ENCODE assay signal across 13 mouse cellular contexts in genomic region chr2:115939849-115940248, GRCm38 (mm10).
A peak's percentile ranks its signal among the peaks of the same experiment; 100 is the strongest.
DNase-seq lines count a peak whose midpoint lies in the region; ATAC-seq and TF ChIP-seq lines count a peak whose summit lies in the region.
"Had no signal": no experiment of that assay in that cellular context is flagged by ENCODE, and none has a peak within 500 bp of the region (broad histone marks: within the 10 kb centered on the region; RNA-seq: fewer than 3 reads in every experiment).

No protein-coding gene starts in this region.

- no peak overlapping the region for H3K4me2 ChIP-seq in forebrain, embryonic 14.5 days (ENCODE audit: low read length)
- no peak overlapping the region for H3K4me2 ChIP-seq in forebrain, embryonic 13.5 days
- H3K4me2 ChIP-seq in forebrain, postnatal 0 days (ENCODE audit: low read depth) = no peak overlapping the region
- no peak overlapping the region for H3K4me2 ChIP-seq in forebrain, embryonic 12.5 days
- H3K4me2 ChIP-seq in heart, embryonic 16.5 days (ENCODE audit: low read depth, low read length) = no peak overlapping the region
- H3K4me2 ChIP-seq: heart, embryonic 13.5 days; hindbrain, embryonic 14.5 days had no signal

- no peak for TF ChIP-seq CTCF in forebrain, postnatal 0 days (IDR thresholded peaks at IDR 0.05; ENCODE audit: low read depth)

- WGBS in forebrain, embryonic 14.5 days = 63% methylated on average over 5 of the region's 5 CpGs
- WGBS in forebrain, embryonic 13.5 days = 74% methylated on average over 5 of the region's 5 CpGs
- 54% methylated on average over 5 of the region's 5 CpGs for WGBS in forebrain, postnatal 0 days
- 83% methylated on average over 5 of the region's 5 CpGs for WGBS in forebrain, embryonic 12.5 days
- WGBS in heart, embryonic 16.5 days = 76% methylated on average over 5 of the region's 5 CpGs

- intact Hi-C loops in heart, postnatal 14 days (cut with DNase I) = loop anchor here (5.0 kb wide), 1 partner anchor 122 kb away; no protein-coding TSS in a partner anchor

- H3K9ac ChIP-seq in forebrain, embryonic 14.5 days (ENCODE audit: low read length) = no peak overlapping the region
- H3K9ac ChIP-seq in forebrain, embryonic 13.5 days = no peak overlapping the region
- no peak overlapping the region for H3K9ac ChIP-seq in forebrain, postnatal 0 days
- H3K9ac ChIP-seq in forebrain, embryonic 12.5 days = no peak overlapping the region
- no peak overlapping the region for H3K9ac ChIP-seq in heart, embryonic 16.5 days (ENCODE audit: low read length)
- H3K9ac ChIP-seq: heart, embryonic 13.5 days; hindbrain, embryonic 14.5 days had no signal

- H3K27ac ChIP-seq in forebrain, embryonic 14.5 days (ENCODE audit: low read depth, low read length) = peak overlapping the region; percentile 39; the same call in 1 of the 2 replicates
- no peak overlapping the region for H3K27ac ChIP-seq in forebrain, embryonic 13.5 days
- H3K27ac ChIP-seq in forebrain, postnatal 0 days (ENCODE audit: low read depth, low read length) = 0 out of 2 replicates have a peak overlapping the region, but pooled peaks have one; percentile 15
- no peak overlapping the region for H3K27ac ChIP-seq in forebrain, embryonic 12.5 days
- peak overlapping the region; percentile 40; the same call in 1 of the 2 replicates for H3K27ac ChIP-seq in heart, embryonic 16.5 days (ENCODE audit: low read length)
- H3K27ac ChIP-seq: hindbrain, embryonic 14.5 days; hindbrain, postnatal 0 days had no signal

- DNase-seq in forebrain, embryonic 14.5 days (ENCODE audit: low spot score) = peak; percentile 53
- no peak for DNase-seq in forebrain, postnatal 0 days
- no peak for DNase-seq in heart, postnatal 14 days
- no peak for DNase-seq in ovary, postnatal 36 days (ENCODE audit: low spot score)
- DNase-seq: kidney, adult 18-20 months had no signal

- peaks cover 7% of the 10 kb centered on the region; the same call in 1 of the 2 replicates for H3K36me3 ChIP-seq in forebrain, embryonic 14.5 days (ENCODE audit: control insufficient read depth, insufficient read depth, low read length)
- peaks cover 12% of the 10 kb centered on the region for H3K36me3 ChIP-seq in forebrain, embryonic 13.5 days (ENCODE audit: poor library complexity, severe bottlenecking)
- H3K36me3 ChIP-seq in forebrain, postnatal 0 days (ENCODE audit: insufficient read depth) = no peaks in the 10 kb centered on the region; the same call in 1 of the 2 replicates
- H3K36me3 ChIP-seq in forebrain, embryonic 12.5 days (replicated peaks) = peaks cover 5% of the 10 kb centered on the region; the same call in 1 of the 2 replicates
- no peaks in the 10 kb centered on the region for H3K36me3 ChIP-seq in heart, embryonic 16.5 days (ENCODE audit: control insufficient read depth, insufficient read depth)

- no peaks in the 10 kb centered on the region for H3K27me3 ChIP-seq in forebrain, embryonic 14.5 days (replicated peaks; ENCODE audit: control insufficient read depth, insufficient read depth, low read length)
- H3K27me3 ChIP-seq in forebrain, embryonic 13.5 days = no peaks in the 10 kb centered on the region
- H3K27me3 ChIP-seq in forebrain, postnatal 0 days (ENCODE audit: insufficient read depth, low read length) = no peaks in the 10 kb centered on the region
- no peaks in the 10 kb centered on the region for H3K27me3 ChIP-seq in forebrain, embryonic 12.5 days
- H3K27me3 ChIP-seq in heart, embryonic 16.5 days (ENCODE audit: control insufficient read depth, insufficient read depth, low read length) = no peaks in the 10 kb centered on the region
- H3K27me3 ChIP-seq: heart, embryonic 13.5 days had no signal

- no peak overlapping the region for H3K4me3 ChIP-seq in forebrain, embryonic 14.5 days (ENCODE audit: low read depth, low read length)
- no peak overlapping the region for H3K4me3 ChIP-seq in forebrain, embryonic 13.5 days
- no peak overlapping the region for H3K4me3 ChIP-seq in forebrain, postnatal 0 days (ENCODE audit: low read depth, low read length)
- no peak overlapping the region for H3K4me3 ChIP-seq in forebrain, embryonic 12.5 days (replicated peaks)
- no peak overlapping the region for H3K4me3 ChIP-seq in heart, embryonic 16.5 days (ENCODE audit: low read length)
- H3K4me3 ChIP-seq: heart, embryonic 13.5 days had no signal

- ATAC-seq in forebrain, embryonic 14.5 days = no peak
- ATAC-seq in forebrain, embryonic 13.5 days = no peak
- ATAC-seq in forebrain, postnatal 0 days = no peak
- no peak for ATAC-seq in forebrain, embryonic 12.5 days (ENCODE audit: low FRiP score)
- ATAC-seq in heart, embryonic 16.5 days (replicated peaks; ENCODE audit: extremely low read depth, insufficient read depth, low FRiP score) = no peak
- ATAC-seq: activated CD4-positive, CD25-positive, alpha-beta regulatory T cell, adult 4 months; inflammation-experienced regulatory T-cells, adult 6 months had no signal

- no peaks in the 10 kb centered on the region for H3K9me3 ChIP-seq in forebrain, embryonic 14.5 days (replicated peaks; ENCODE audit: control insufficient read depth, low read length)
- no peaks in the 10 kb centered on the region for H3K9me3 ChIP-seq in forebrain, embryonic 13.5 days (replicated peaks)
- no peaks in the 10 kb centered on the region for H3K9me3 ChIP-seq in forebrain, postnatal 0 days (ENCODE audit: low read length)
- H3K9me3 ChIP-seq in forebrain, embryonic 12.5 days = no peaks in the 10 kb centered on the region
- no peaks in the 10 kb centered on the region for H3K9me3 ChIP-seq in heart, embryonic 16.5 days (replicated peaks; ENCODE audit: control insufficient read depth, low read length)
- H3K9me3 ChIP-seq: heart, embryonic 13.5 days had no signal

- peaks cover 13% of the 10 kb centered on the region; the same call in 1 of the 2 replicates for H3K4me1 ChIP-seq in forebrain, embryonic 14.5 days (ENCODE audit: control insufficient read depth, insufficient read depth, low read length)
- peaks cover 32% of the 10 kb centered on the region for H3K4me1 ChIP-seq in forebrain, embryonic 13.5 days
- H3K4me1 ChIP-seq in forebrain, postnatal 0 days (ENCODE audit: insufficient read depth) = peaks cover 10% of the 10 kb centered on the region; the same call in 1 of the 2 replicates
- H3K4me1 ChIP-seq in forebrain, embryonic 12.5 days = no peaks in the 10 kb centered on the region
- H3K4me1 ChIP-seq in heart, embryonic 16.5 days (ENCODE audit: control insufficient read depth, insufficient read depth, low read length) = peaks cover 27% of the 10 kb centered on the region

Comparison
In these comparisons a context has a peak if more than half of its experiments do, and no peak if none do; other contexts are left out.
1. H3K27ac ChIP-seq: peak in forebrain, embryonic 14.5 days (single experiment), forebrain, postnatal 0 days (single experiment) and heart, embryonic 16.5 days (single experiment); none in forebrain, embryonic 13.5 days (single experiment) and forebrain, embryonic 12.5 days (single experiment).